Mouse (Mus musculus): ENCODE results near the gene Rasgef1b.

The Rasgef1b gene

GRCm38 (mm10) chr5:99266301-99266700, 462.6 kb downstream of the Rasgef1b start:
- in situ Hi-C loops (cut with MboI; ENCODE audit: low pct_unique_long_range_greater_than_20kb in 1 of 2, low sequenced_read_pairs in 2 of 2, unreplicated experiment in 1 of 2), result no loop called here

- in situ Hi-C loops (cut with MboI; ENCODE audit: low pct_unique_long_range_greater_than_20kb in 1 of 2, low sequenced_read_pairs in 2 of 2, unreplicated experiment in 1 of 2), result no loop called here
Measured at GRCm38 (mm10) chr5:99262197-99262920, 466.5 kb downstream of the Rasgef1b start.

- in situ Hi-C loops (cut with MboI; ENCODE audit: low pct_unique_long_range_greater_than_20kb in 1 of 2, low sequenced_read_pairs in 2 of 2, unreplicated experiment in 1 of 2), result no loop called here
Measured at GRCm38 (mm10) chr5:99261121-99261724, 467.6 kb downstream of the Rasgef1b start.

- in situ Hi-C loops (cut with MboI; ENCODE audit: low pct_unique_long_range_greater_than_20kb in 1 of 2, low sequenced_read_pairs in 2 of 2, unreplicated experiment in 1 of 2), result no loop called here
Measured at GRCm38 (mm10) chr5:99258003-99258500, 470.8 kb downstream of the Rasgef1b start.

- in situ Hi-C loops (cut with MboI; ENCODE audit: low pct_unique_long_range_greater_than_20kb in 1 of 2, low sequenced_read_pairs in 2 of 2, unreplicated experiment in 1 of 2), result no loop called here
Measured at GRCm38 (mm10) chr5:99252203-99253135, 476.4 kb downstream of the Rasgef1b start.

- in situ Hi-C loops (cut with MboI; ENCODE audit: low pct_unique_long_range_greater_than_20kb in 1 of 2, low sequenced_read_pairs in 2 of 2, unreplicated experiment in 1 of 2), result no loop called here
Measured at GRCm38 (mm10) chr5:99251379-99252202, 477.3 kb downstream of the Rasgef1b start.

- in situ Hi-C loops (cut with MboI; ENCODE audit: low pct_unique_long_range_greater_than_20kb in 1 of 2, low sequenced_read_pairs in 2 of 2, unreplicated experiment in 1 of 2), result no loop called here
Measured at GRCm38 (mm10) chr5:99250820-99251219, 478.0 kb downstream of the Rasgef1b start.

GRCm38 (mm10) chr5:99248501-99248900, 480.4 kb downstream of the Rasgef1b start:
- in situ Hi-C loops (cut with MboI; ENCODE audit: low pct_unique_long_range_greater_than_20kb in 1 of 2, low sequenced_read_pairs in 2 of 2, unreplicated experiment in 1 of 2), result no loop called here

- in situ Hi-C loops (cut with MboI; ENCODE audit: low pct_unique_long_range_greater_than_20kb in 1 of 2, low sequenced_read_pairs in 2 of 2, unreplicated experiment in 1 of 2), result no loop called here
Measured at GRCm38 (mm10) chr5:99247915-99248314, 480.9 kb downstream of the Rasgef1b start.

GRCm38 (mm10) chr5:99247441-99247840, 481.4 kb downstream of the Rasgef1b start:
- in situ Hi-C loops (cut with MboI; ENCODE audit: low pct_unique_long_range_greater_than_20kb in 1 of 2, low sequenced_read_pairs in 2 of 2, unreplicated experiment in 1 of 2), result no loop called here

- in situ Hi-C loops (cut with MboI; ENCODE audit: low pct_unique_long_range_greater_than_20kb in 1 of 2, low sequenced_read_pairs in 2 of 2, unreplicated experiment in 1 of 2), result no loop called here
Measured at GRCm38 (mm10) chr5:99246972-99247371, 481.9 kb downstream of the Rasgef1b start.

GRCm38 (mm10) chr5:99241988-99242740, 486.7 kb downstream of the Rasgef1b start:
- in situ Hi-C loops (cut with MboI; ENCODE audit: low pct_unique_long_range_greater_than_20kb in 1 of 2, low sequenced_read_pairs in 2 of 2, unreplicated experiment in 1 of 2), result no loop called here

- in situ Hi-C loops (cut with MboI; ENCODE audit: low pct_unique_long_range_greater_than_20kb in 1 of 2, low sequenced_read_pairs in 2 of 2, unreplicated experiment in 1 of 2), result no loop called here
Measured at GRCm38 (mm10) chr5:99240501-99240900, 488.4 kb downstream of the Rasgef1b start.

GRCm38 (mm10) chr5:99239677-99240076, 489.2 kb downstream of the Rasgef1b start:
- in situ Hi-C loops (cut with MboI; ENCODE audit: low pct_unique_long_range_greater_than_20kb in 1 of 2, low sequenced_read_pairs in 2 of 2, unreplicated experiment in 1 of 2), result no loop called here

GRCm38 (mm10) chr5:99238150-99238549, 490.7 kb downstream of the Rasgef1b start:
- in situ Hi-C loops (cut with MboI; ENCODE audit: low pct_unique_long_range_greater_than_20kb in 1 of 2, low sequenced_read_pairs in 2 of 2, unreplicated experiment in 1 of 2), result no loop called here

GRCm38 (mm10) chr5:99236888-99237752, 491.7 kb downstream of the Rasgef1b start:
- in situ Hi-C loops (cut with MboI; ENCODE audit: low pct_unique_long_range_greater_than_20kb in 1 of 2, low sequenced_read_pairs in 2 of 2, unreplicated experiment in 1 of 2), result no loop called here

- in situ Hi-C loops (cut with MboI; ENCODE audit: low pct_unique_long_range_greater_than_20kb in 1 of 2, low sequenced_read_pairs in 2 of 2, unreplicated experiment in 1 of 2), result no loop called here
Measured at GRCm38 (mm10) chr5:99236431-99236830, 492.4 kb downstream of the Rasgef1b start.
